Mouse (Mus musculus) left cerebral cortex, adult 2 months (tissue): ENCODE results near the gene Elp5. TPM values are rescaled to one million over a fixed set of nuclear protein-coding genes. Genes with fewer than 3 reads are reported as not detected.

Experiments
- DNase-seq, 2 experiments: peaks; one replicate each; pipeline ENCODE4 v3.0.0; 2021 to 2022; ENCODE audit warnings: low spot score in 2 of 2, mixed read lengths in 1 of 2; ENCODE audit errors: extremely low spot score in 1 of 2
- H3K27ac ChIP-seq: fragments of 200-600 bp; 2 replicates; pipeline ENCODE4 v1.8.1; 2022
- H3K4me3 ChIP-seq: fragments of 200-600 bp; 2 replicates; pipeline ENCODE4 v1.8.1; 2022
- CTCF ChIP-seq: fragments of 200-600 bp; IDR thresholded peaks from 2 replicates; pipeline ENCODE4 v1.8.1; 2022; ENCODE audit warnings: antibody characterized with exemption, mild to moderate bottlenecking, moderate library complexity
- intact Hi-C: fragments of 180-260 bp; cut with DNase I; formaldehyde crosslinking; loops from one replicate; pipeline ENCODE4 v1.15.1; 2025
- total RNA-seq, 2 experiments: library from RNA; stranded (reverse); gene quantifications; 2 replicates each; pipeline ENCODE4 v1.2.3; 2021

Gene Elp5
- total RNA-seq, 2 experiments from 2014 or later = 90.9 to 93.8 TPM

- no peak for DNase-seq
- peak; percentile 40 for TF ChIP-seq CTCF
- H3K27ac ChIP-seq = no peak overlapping the region
- H3K4me3 ChIP-seq = no peak overlapping the region
- intact Hi-C loops = no loop called here
Observed at GRCm38 (mm10) chr11:69998567-69999491, 16.5 kb upstream of the Elp5 start.

GRCm38 (mm10) chr11:69997070-69997509, 14.8 kb upstream of the Elp5 start:
- Histone ChIP-seq H3K4me3 (peak overlapping the region; percentile 87), H3K27ac (peak overlapping the region; percentile 95)
- TF ChIP-seq CTCF = no peak
- DNase-seq = peak; percentile 68 to 79
- intact Hi-C loops = no loop called here

- peak in 1 of 2 experiments; percentile 51 for DNase-seq
Observed at GRCm38 (mm10) chr11:69996161-69997061, 14.1 kb upstream of the Elp5 start.

GRCm38 (mm10) chr11:69995391-69995960, 13.2 kb upstream of the Elp5 start, which contains the start of gene Phf23:
Gene Phf23 (plus strand): TSS chr11:69995777.
- H3K27ac ChIP-seq = peak within 1 kb of the TSS; percentile 95
- DNase-seq = peak; percentile 95 to 96
- peak; percentile 58 for TF ChIP-seq CTCF
- peak within 1 kb of the TSS; percentile 87 for H3K4me3 ChIP-seq
- intact Hi-C loops = loop anchor here (2.0 kb wide), 1 partner anchor 15 kb away; the partner anchor contains the start of gene Ctdnep1

More at GRCm38 (mm10) chr11:69996161-69997061, 14.1 kb upstream of the Elp5 start:
- Histone ChIP-seq H3K4me3 (peak overlapping the region; percentile 87), H3K27ac (peak overlapping the region; percentile 95)
- no peak for TF ChIP-seq CTCF
- intact Hi-C loops = no loop called here

- TF ChIP-seq CTCF = no peak
- intact Hi-C loops = loop anchor here (2.0 kb wide), 1 partner anchor 14 kb away; the partner anchor contains the start of gene Ctdnep1
- no peak overlapping the region for H3K4me3 ChIP-seq
- no peak overlapping the region for H3K27ac ChIP-seq
- no peak for DNase-seq
Observed at GRCm38 (mm10) chr11:69994401-69995090, 12.2 kb upstream of the Elp5 start.

GRCm38 (mm10) chr11:69992932-69993331, 10.6 kb upstream of the Elp5 start:
- DNase-seq = no peak
- Histone ChIP-seq H3K27ac (0 out of 2 replicates have a peak overlapping the region, but pooled peaks have one; percentile 96), H3K4me3 (peak overlapping the region; percentile 93)
- intact Hi-C loops = no loop called here
- no peak for TF ChIP-seq CTCF

GRCm38 (mm10) chr11:69992396-69992795, 10.1 kb upstream of the Elp5 start:
- no peak for DNase-seq
- Histone ChIP-seq H3K4me3 (peak overlapping the region; percentile 93), H3K27ac (peak overlapping the region; percentile 96)
- intact Hi-C loops = no loop called here
- no peak for TF ChIP-seq CTCF

- TF ChIP-seq CTCF = no peak
- Histone ChIP-seq H3K4me3 (peak overlapping the region; percentile 93), H3K27ac (peak overlapping the region; percentile 96)
- intact Hi-C loops = no loop called here
- DNase-seq = no peak
Observed at GRCm38 (mm10) chr11:69991711-69992110, 9.4 kb upstream of the Elp5 start.

- peak; percentile 93 to 95 for DNase-seq
- no peak for TF ChIP-seq CTCF
- H3K4me3 ChIP-seq = peak within 1 kb of the TSS; percentile 93
- intact Hi-C loops = no loop called here
- peak within 1 kb of the TSS; percentile 96 for H3K27ac ChIP-seq
Observed at GRCm38 (mm10) chr11:69990850-69991691, 8.8 kb upstream of the Elp5 start, which contains the start of gene Gabarap. Gene Gabarap (plus strand): TSS chr11:69991143.

GRCm38 (mm10) chr11:69989949-69990348, 7.6 kb upstream of the Elp5 start:
- no peak for TF ChIP-seq CTCF
- no peak for DNase-seq
- intact Hi-C loops = no loop called here
- no peak overlapping the region for H3K27ac ChIP-seq
- H3K4me3 ChIP-seq = no peak overlapping the region
